In genomic region chr4:45106409-45106808, GRCm38 (mm10) we compare ENCODE assay signal across 8 mouse cellular contexts. TPM values are rescaled to one million over a fixed set of nuclear protein-coding genes. Genes with fewer than 3 reads are reported as not detected.
DNase-seq lines count a peak whose midpoint lies in the region; ATAC-seq and TF ChIP-seq lines count a peak whose summit lies in the region.

No protein-coding gene starts in this region.

- H3ac ChIP-seq in C2C12 (ENCODE audit: control insufficient read depth, insufficient read length, low read depth) = no peak overlapping the region

- peak overlapping the region; percentile 86 for H3K4me2 ChIP-seq in liver, embryonic 15.5 days

- peaks cover 36% of the 10 kb centered on the region for H3K36me3 ChIP-seq in heart, embryonic 10.5 days
- peaks cover 52% of the 10 kb centered on the region for H3K36me3 ChIP-seq in C2C12 (ENCODE audit: control insufficient read depth, insufficient read depth)
- H3K36me3 ChIP-seq in liver, embryonic 15.5 days (replicated peaks) = peaks cover 30% of the 10 kb centered on the region
- H3K36me3 ChIP-seq in thymus, adult 2 months (ENCODE audit: control insufficient read depth, insufficient read depth, low read length) = peaks cover 10% of the 10 kb centered on the region

- 74% methylated on average over 5 of the region's 5 CpGs for WGBS in heart, embryonic 10.5 days
- WGBS in liver, embryonic 15.5 days (ENCODE audit: insufficient replicate concordance) = 39% methylated on average over 5 of the region's 5 CpGs
- WGBS in thymus, adult 2 months = 81% methylated on average over 5 of the region's 5 CpGs

- no peak for TF ChIP-seq POLR2A in thymus, adult 2 months (IDR thresholded peaks at IDR 0.05; ENCODE audit: control insufficient read depth, extremely low read depth, insufficient read depth, low read length, poor library complexity)

- H3K4me3 ChIP-seq in heart, embryonic 10.5 days = peak overlapping the region; percentile 95; the same call in 1 of the 2 replicates
- peak overlapping the region; percentile 95 for H3K4me3 ChIP-seq in C2C12 (ENCODE audit: insufficient read depth, poor library complexity, severe bottlenecking)
- peak overlapping the region; percentile 81 for H3K4me3 ChIP-seq in liver, embryonic 15.5 days (replicated peaks)
- no peak overlapping the region for H3K4me3 ChIP-seq in thymus, adult 2 months (ENCODE audit: control insufficient read depth, insufficient read depth, low read length)

- no peaks in the 10 kb centered on the region for H3K9me3 ChIP-seq in heart, embryonic 10.5 days
- H3K9me3 ChIP-seq in liver, embryonic 15.5 days (replicated peaks) = no peaks in the 10 kb centered on the region

- H3K27ac ChIP-seq in heart, embryonic 10.5 days = no peak overlapping the region
- no peak overlapping the region for H3K27ac ChIP-seq in liver, embryonic 15.5 days (replicated peaks)
- no peak overlapping the region for H3K27ac ChIP-seq in thymus, adult 2 months (ENCODE audit: control insufficient read depth, insufficient read depth, low read length)

- 0 out of 2 replicates have a peak, but pooled peaks have one; percentile 41 for ATAC-seq in erythroblast, adult 5-6 weeks (replicated peaks; ENCODE audit: low FRiP score, poor library complexity, severe bottlenecking)
- no peak for ATAC-seq in liver, embryonic 15.5 days (ENCODE audit: insufficient read depth)

- no peaks in the 10 kb centered on the region for H3K27me3 ChIP-seq in heart, embryonic 10.5 days (ENCODE audit: insufficient read depth, poor library complexity, severe bottlenecking)
- H3K27me3 ChIP-seq in C2C12 (ENCODE audit: control insufficient read depth, insufficient read depth, insufficient read length) = no peaks in the 10 kb centered on the region
- H3K27me3 ChIP-seq in liver, embryonic 15.5 days = no peaks in the 10 kb centered on the region
- H3K27me3 ChIP-seq in thymus, adult 2 months (ENCODE audit: control insufficient read depth, insufficient read depth, low read length) = no peaks in the 10 kb centered on the region

- no peak for TF ChIP-seq CTCF in C2C12 (IDR thresholded peaks at IDR 0.05; ENCODE audit: control insufficient read depth, insufficient read depth, insufficient read length)
- TF ChIP-seq CTCF in thymus, adult 2 months (IDR thresholded peaks at IDR 0.05; ENCODE audit: borderline replicate concordance, control insufficient read depth, extremely low read depth, insufficient read depth, low read length, poor library complexity) = no peak

- no peak overlapping the region for H3K9ac ChIP-seq in liver, embryonic 15.5 days

- H3K79me3 ChIP-seq in C2C12 (ENCODE audit: low read depth) = peaks cover 36% of the 10 kb centered on the region

- peaks cover 18% of the 10 kb centered on the region for H3K4me1 ChIP-seq in heart, embryonic 10.5 days
- peaks cover 30% of the 10 kb centered on the region for H3K4me1 ChIP-seq in liver, embryonic 15.5 days (replicated peaks)
- H3K4me1 ChIP-seq in thymus, adult 2 months (replicated peaks; ENCODE audit: control insufficient read depth, insufficient read depth, low read length) = peaks cover 4% of the 10 kb centered on the region

- peaks cover 48% of the 10 kb centered on the region for H3K79me2 ChIP-seq in C2C12 (ENCODE audit: control insufficient read depth, insufficient read depth)

- peak; percentile 64 for DNase-seq in heart, embryonic 10.5 days (ENCODE audit: low spot score)
- no peak for DNase-seq in heart, postnatal 4 days
- no peak for DNase-seq in spleen, adult 18-20 months
- DNase-seq in thymus, adult 2 months = no peak
- no peak for DNase-seq in right cerebral cortex, postnatal 4 days

TF ChIP-seq in C2C12, 6 proteins besides CTCF, POLR2A, EP300 and RAD21:
- TF ChIP-seq CEBPB (IDR thresholded peaks at IDR 0.05; ENCODE audit: low read depth) (no peak), MAX (IDR thresholded peaks at IDR 0.05) (peak; percentile 55), MYOG (IDR thresholded peaks at IDR 0.05; ENCODE audit: control insufficient read depth, extremely low read depth, insufficient read length) (no peak)
TF ChIP-seq in C2C12: peak in this region for 1.

RNA-seq across cellular contexts. Expression of gene Tomm5, which starts 1.5 kb away (rescaled TPM):
- polyA plus RNA-seq in heart, embryonic 10.5 days (2016; fragmentation: Nextera tagmentation; extraction: Ambion mirVana) = 248 and 292 TPM in 2 replicates
- total RNA-seq in heart, postnatal 4 days (2021) = 100 to 1,000 TPM; 119 to 141 TPM
- polyA plus RNA-seq in C2C12 (2012; fragmentation: generic; extraction: Trizol) = 552 TPM
- 27.6 and 42.7 TPM in 2 replicates for total RNA-seq in erythroblast, adult 5-6 weeks (2015; ENCODE audit: low replicate concordance)
- 14.1 and 28.4 TPM in 2 replicates for total RNA-seq in erythroblast, adult 5-6 weeks (2017; ENCODE audit: low replicate concordance)
- 115 and 126 TPM in 2 replicates for polyA plus RNA-seq in liver, embryonic 15.5 days (2015; fragmentation: Nextera tagmentation; extraction: Ambion mirVana)
- 68.0 and 92.4 TPM in 2 replicates for polyA plus RNA-seq in thymus, adult 2 months (2012; rRNA removed)

RNA-seq across cellular contexts. Expression of gene Fbxo10, which starts 22.0 kb away (rescaled TPM):
- polyA plus RNA-seq in heart, embryonic 10.5 days (2016; fragmentation: Nextera tagmentation; extraction: Ambion mirVana) = 12.0 and 13.4 TPM in 2 replicates
- 10 to 100 TPM; 21.3 to 23.1 TPM for total RNA-seq in heart, postnatal 4 days (2021)
- 9.7 TPM for polyA plus RNA-seq in C2C12 (2012; fragmentation: generic; extraction: Trizol)
- 2.1 and 7.1 TPM in 2 replicates for total RNA-seq in erythroblast, adult 5-6 weeks (2015; ENCODE audit: low replicate concordance)
- total RNA-seq in erythroblast, adult 5-6 weeks (2017; ENCODE audit: low replicate concordance) = 4.0 and 5.5 TPM in 2 replicates
- polyA plus RNA-seq in liver, embryonic 15.5 days (2015; fragmentation: Nextera tagmentation; extraction: Ambion mirVana) = 4.0 and 4.5 TPM in 2 replicates
- polyA plus RNA-seq in thymus, adult 2 months (2012; rRNA removed) = 16.3 and 19.2 TPM in 2 replicates
